Mouse (Mus musculus) small intestine, adult 2 months (tissue): ENCODE measurements around the gene Tfg.

Source experiments
- CTCF ChIP-seq: fragments of 200-500 bp; IDR thresholded peaks from 2 replicates; pipeline ENCODE4 v1.5.1; 2012; ENCODE audit warnings: low read depth, mild to moderate bottlenecking, control low read depth, inconsistent platforms, low read length, moderate library complexity, mixed read lengths; ENCODE audit not compliant: insufficient replicate concordance, insufficient read length; ENCODE audit errors: extremely low read depth
- POLR2A ChIP-seq: fragments of 200-500 bp; IDR thresholded peaks from 2 replicates; pipeline ENCODE4 v1.6.1; 2012; ENCODE audit warnings: low read depth, mild to moderate bottlenecking, control low read depth, inconsistent platforms, low read length, moderate library complexity

- TF ChIP-seq POLR2A = peak; percentile 93
- no peak for TF ChIP-seq CTCF
These were observed at the start of gene Tfg for GRCm38 (mm10) chr16:56717224-56718200.
